Mouse (Mus musculus) embryonic facial prominence, embryonic 11.5 days (tissue): Measurements from ENCODE around the gene Wiz. TPM values are rescaled to one million over a fixed set of nuclear protein-coding genes. Genes with fewer than 3 reads are reported as not detected.

Source experiments
- ATAC-seq: fragments of 200-750 bp; cut with Nextera tagmentation; replicated peaks from 2 replicates; pipeline ENCODE4 v1.8.0; 2017; ENCODE audit warnings: low read depth; ENCODE audit not compliant: insufficient number of reproducible peaks, low FRiP score, low TSS enrichment
- DNase-seq: peaks from one replicate; pipeline ENCODE4 v3.0.0-alpha.2; 2015; ENCODE audit warnings: low spot score
- H3K27ac ChIP-seq: fragments of 300-500 bp; sonication (generic); replicated peaks from 2 replicates; pipeline ENCODE4 v1.5.1; 2014; ENCODE audit warnings: mild to moderate bottlenecking, low read depth, low read length, control low read depth
- H3K27me3 ChIP-seq: fragments of 300-500 bp; sonication (generic); 2 replicates; pipeline ENCODE4 v1.6.1; 2014; ENCODE audit warnings: mild to moderate bottlenecking, low read length, moderate library complexity, mixed read lengths; ENCODE audit not compliant: control insufficient read depth, insufficient read depth
- H3K36me3 ChIP-seq: fragments of 300-500 bp; sonication (generic); replicated peaks from 2 replicates; pipeline ENCODE4 v1.6.1; 2014; ENCODE audit warnings: low read depth, mild to moderate bottlenecking, low read length, moderate library complexity, mixed read lengths; ENCODE audit not compliant: control insufficient read depth, insufficient read depth
- H3K4me1 ChIP-seq: fragments of 300-500 bp; sonication (generic); 2 replicates; pipeline ENCODE4 v1.6.1; 2014; ENCODE audit warnings: low read length, mixed read lengths; ENCODE audit not compliant: control insufficient read depth, insufficient read depth
- H3K4me2 ChIP-seq: fragments of 300-500 bp; sonication (generic); 2 replicates; pipeline ENCODE4 v1.6.1; 2014; ENCODE audit warnings: low read depth, mild to moderate bottlenecking, control low read depth, low read length, moderate library complexity
- H3K4me3 ChIP-seq: fragments of 300-500 bp; sonication (generic); 2 replicates; pipeline ENCODE4 v1.5.1; 2014; ENCODE audit warnings: low read depth, low read length, control low read depth
- H3K9ac ChIP-seq: fragments of 300-500 bp; sonication (generic); replicated peaks from 2 replicates; pipeline ENCODE4 v1.6.1; 2014; ENCODE audit warnings: mild to moderate bottlenecking, control low read depth, low read length
- H3K9me3 ChIP-seq: fragments of 300-500 bp; sonication (generic); replicated peaks from 2 replicates; pipeline ENCODE4 v1.6.1; 2016; ENCODE audit warnings: mild to moderate bottlenecking, low read length, inconsistent platforms, mixed read lengths; ENCODE audit not compliant: control insufficient read depth
- WGBS: fragments of 180-500 bp; shearing (Covaris S2); extraction: QIAGEN DNeasy Blood & Tissue Kit; methylation state at CpG from one replicate; pipeline ENCODE4 v1.1.7; 2014; 5-methylcytosine and 5-hydroxymethylcytosine counted together
- polyA plus RNA-seq: library from polyadenylated mRNA; unstranded; fragments of >200 nt; fragmentation: Nextera tagmentation; extraction: Ambion mirVana; gene quantifications from 2 replicates; pipeline ENCODE4 v1.2.1, GENCODE M21; 2014

The Wiz gene
- polyA plus RNA-seq, 1 experiment from 2014 or later = 27.5 TPM

- ATAC-seq (no peak), DNase-seq (no peak)
- H3K9me3 ChIP-seq = no peaks in the 10 kb centered on the region
- H3K36me3 ChIP-seq = no peaks in the 10 kb centered on the region
- H3K9ac ChIP-seq = no peak overlapping the region
- no peak overlapping the region for H3K27ac ChIP-seq
- H3K27me3 ChIP-seq = peaks cover 57% of the 10 kb centered on the region
- WGBS = 89% methylated on average over 10 of the region's 10 CpGs
- H3K4me3 ChIP-seq = no peak overlapping the region
- H3K4me2 ChIP-seq = no peak overlapping the region
- no peaks in the 10 kb centered on the region for H3K4me1 ChIP-seq
These were observed 4.7 kb upstream of the Wiz start for GRCm38 (mm10) chr17:32393944-32394343.

DNA sequence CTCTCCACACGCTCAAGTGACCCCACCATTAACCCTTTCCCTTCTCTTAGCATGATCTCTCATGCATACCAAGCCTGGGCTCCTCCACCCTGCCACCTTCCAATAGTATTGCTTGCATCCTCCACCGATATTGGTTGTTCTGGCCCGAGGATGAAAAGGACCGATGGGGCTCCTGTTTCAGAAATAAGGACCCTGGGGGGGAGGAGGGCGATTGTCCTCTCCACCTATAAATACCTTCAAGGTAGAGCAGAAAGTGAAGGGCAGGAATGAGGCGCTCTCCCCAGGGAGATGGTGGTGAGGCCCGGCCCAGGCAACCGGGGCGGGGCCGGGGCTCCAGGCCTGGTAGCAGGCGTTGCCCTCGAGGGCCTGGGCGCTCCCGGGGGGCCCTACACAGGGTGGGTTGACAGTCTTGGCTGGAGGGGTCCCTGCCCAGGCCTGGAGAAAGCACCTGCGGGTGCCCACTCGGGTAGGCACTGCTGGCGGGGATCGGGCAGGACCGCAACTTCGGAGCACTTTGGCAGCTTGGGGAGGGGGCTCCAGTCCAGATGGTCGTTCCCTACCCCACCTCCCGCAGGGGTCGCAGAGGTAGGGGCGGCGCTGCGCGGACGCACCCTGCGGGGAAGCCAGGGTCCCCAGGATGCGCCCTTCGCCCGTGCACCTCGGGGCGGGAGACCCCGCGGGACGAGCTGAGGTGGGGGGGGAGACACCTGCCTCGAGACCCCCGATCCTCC lies 704 bp downstream of the Wiz start:
- DNase-seq (no peak), ATAC-seq (peak; percentile 53)
- Histone ChIP-seq H3K4me2 (peak overlapping the region; percentile 97), H3K36me3 (no peaks in the 10 kb centered on the region), H3K9ac (peak overlapping the region; percentile 79), H3K4me1 (no peaks in the 10 kb centered on the region), H3K4me3 (peak overlapping the region; percentile 73), H3K27me3 (peaks cover 20% of the 10 kb centered on the region), H3K9me3 (no peaks in the 10 kb centered on the region), H3K27ac (no peak overlapping the region; the same call in 1 of the 2 replicates)
- WGBS = under 1% methylated on average over 38 of the region's 39 CpGs

GRCm38 (mm10) chr17:32387986-32388369 lies 1.3 kb downstream of the Wiz start:
- H3K27ac ChIP-seq = no peak overlapping the region
- peak overlapping the region; percentile 73 for H3K4me3 ChIP-seq
- no peaks in the 10 kb centered on the region for H3K9me3 ChIP-seq
- DNase-seq (no peak), ATAC-seq (no peak)
- H3K4me1 ChIP-seq = no peaks in the 10 kb centered on the region
- H3K9ac ChIP-seq = no peak overlapping the region
- no peaks in the 10 kb centered on the region for H3K36me3 ChIP-seq
- peaks cover 15% of the 10 kb centered on the region for H3K27me3 ChIP-seq
- peak overlapping the region; percentile 97 for H3K4me2 ChIP-seq
- 25% methylated on average over 7 of the region's 7 CpGs for WGBS

DNA sequence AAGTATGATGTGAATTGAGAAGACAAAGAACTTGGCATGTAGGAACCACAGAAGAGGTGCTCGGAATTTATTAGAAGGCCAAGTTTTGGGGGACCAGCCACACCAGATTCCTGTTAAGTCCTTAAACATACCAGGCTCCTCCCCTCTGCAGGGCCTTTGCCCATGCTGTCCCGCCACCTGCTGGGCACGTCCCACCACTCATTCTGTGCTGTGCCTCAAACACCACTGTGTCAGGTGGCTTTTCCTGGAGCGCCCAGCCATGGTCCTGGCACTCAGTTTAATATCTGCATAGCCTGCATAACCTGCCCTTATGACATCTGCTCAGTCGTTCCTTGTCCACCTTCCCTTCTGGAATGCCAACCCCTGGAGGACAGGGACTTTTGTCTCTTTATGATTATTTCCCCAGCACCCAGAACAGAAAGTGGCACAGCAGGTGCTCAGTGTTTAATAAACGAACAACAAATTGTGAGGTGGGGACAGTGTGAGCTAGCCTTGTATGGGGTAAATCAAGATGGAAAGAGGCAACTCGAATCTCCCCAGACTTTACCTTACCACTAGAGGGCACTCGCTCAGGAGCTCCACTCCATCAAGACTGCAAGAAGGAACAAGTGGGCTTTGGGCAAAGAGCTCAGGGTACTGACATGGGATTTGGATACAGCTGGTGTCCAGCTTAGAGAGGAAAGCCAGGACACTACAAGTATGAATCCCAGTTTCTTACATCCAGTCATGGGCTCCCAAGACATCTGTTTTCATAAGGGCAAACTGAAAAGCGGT lies 2.4 kb downstream of the Wiz start:
- WGBS = 73% methylated on average over 9 of the region's 9 CpGs
- DNase-seq (peak; percentile 58), ATAC-seq (no peak)
- Histone ChIP-seq H3K9ac (no peak overlapping the region), H3K36me3 (no peaks in the 10 kb centered on the region), H3K27ac (no peak overlapping the region), H3K4me1 (no peaks in the 10 kb centered on the region), H3K9me3 (no peaks in the 10 kb centered on the region), H3K4me3 (no peak overlapping the region), H3K27me3 (peaks cover 8% of the 10 kb centered on the region), H3K4me2 (no peak overlapping the region)

DNA sequence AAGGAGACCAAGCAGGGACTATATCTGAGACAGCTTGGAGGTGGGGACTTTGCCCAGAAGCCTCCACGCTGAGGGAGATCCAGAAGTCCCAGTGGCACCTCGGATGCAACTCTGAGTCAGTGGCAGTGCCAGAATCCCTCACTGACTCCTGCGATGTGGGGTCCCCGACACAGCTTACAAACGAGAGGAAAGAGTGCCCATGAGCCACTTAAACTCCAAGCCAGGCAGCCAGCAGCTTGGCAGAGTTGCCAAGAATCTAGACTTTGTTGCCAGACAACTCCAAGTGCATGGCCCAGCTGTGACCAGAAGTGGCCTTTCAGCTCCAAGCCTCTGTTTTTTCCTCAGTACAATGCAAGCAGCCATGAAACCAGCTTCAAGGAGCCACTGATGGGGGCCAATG lies 5.6 kb downstream of the Wiz start:
- no peak overlapping the region for H3K27ac ChIP-seq
- no peaks in the 10 kb centered on the region for H3K27me3 ChIP-seq
- no peak overlapping the region for H3K9ac ChIP-seq
- H3K4me2 ChIP-seq = no peak overlapping the region
- ATAC-seq = no peak
- no peaks in the 10 kb centered on the region for H3K4me1 ChIP-seq
- WGBS = 89% methylated on average over 5 of the region's 5 CpGs
- no peaks in the 10 kb centered on the region for H3K36me3 ChIP-seq
- no peak overlapping the region for H3K4me3 ChIP-seq
- DNase-seq = no peak
- no peaks in the 10 kb centered on the region for H3K9me3 ChIP-seq

GRCm38 (mm10) chr17:32382576-32382975 lies 6.7 kb downstream of the Wiz start:
- no peak for DNase-seq

GRCm38 (mm10) chr17:32378786-32379185 lies 10.5 kb downstream of the Wiz start:
- Histone ChIP-seq H3K27me3 (no peaks in the 10 kb centered on the region), H3K4me1 (no peaks in the 10 kb centered on the region), H3K4me2 (no peak overlapping the region), H3K9ac (no peak overlapping the region), H3K27ac (no peak overlapping the region), H3K9me3 (no peaks in the 10 kb centered on the region), H3K4me3 (no peak overlapping the region), H3K36me3 (no peaks in the 10 kb centered on the region)
- no peak for ATAC-seq
- no peak for DNase-seq
- 81% methylated on average over 2 of the region's 2 CpGs for WGBS

More at GRCm38 (mm10) chr17:32382576-32382975, 6.7 kb downstream of the Wiz start:
- Histone ChIP-seq H3K4me1 (no peaks in the 10 kb centered on the region), H3K9me3 (no peaks in the 10 kb centered on the region), H3K4me2 (no peak overlapping the region), H3K27me3 (no peaks in the 10 kb centered on the region), H3K36me3 (no peaks in the 10 kb centered on the region), H3K9ac (no peak overlapping the region), H3K4me3 (no peak overlapping the region), H3K27ac (no peak overlapping the region)
- ATAC-seq = no peak
- 92% methylated on average over 7 of the region's 7 CpGs for WGBS

DNA sequence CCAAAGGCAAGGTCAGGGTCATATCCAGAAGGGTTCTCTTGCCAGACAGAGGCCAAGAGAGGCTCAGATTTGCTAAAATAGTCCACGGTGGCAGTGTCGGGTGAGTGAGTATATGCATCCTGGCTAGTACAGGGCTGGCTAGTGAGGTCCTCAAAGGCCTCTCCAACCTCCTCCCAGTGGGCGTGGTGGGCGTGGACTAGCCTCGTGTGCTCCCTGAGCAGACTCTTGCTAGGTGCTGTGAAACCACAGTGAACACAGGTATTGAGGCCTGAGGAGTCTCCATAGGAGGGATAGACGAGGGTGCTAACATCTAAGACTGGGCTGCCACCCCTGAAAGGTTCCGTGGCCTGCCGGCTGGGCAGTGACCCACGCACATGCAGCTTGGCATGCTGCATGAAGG lies 12.1 kb downstream of the Wiz start:
- Histone ChIP-seq H3K9ac (no peak overlapping the region), H3K36me3 (no peaks in the 10 kb centered on the region), H3K4me2 (no peak overlapping the region), H3K27ac (no peak overlapping the region), H3K9me3 (no peaks in the 10 kb centered on the region), H3K4me3 (no peak overlapping the region), H3K4me1 (no peaks in the 10 kb centered on the region), H3K27me3 (no peaks in the 10 kb centered on the region)
- ATAC-seq (no peak), DNase-seq (no peak)
- 90% methylated on average over 9 of the region's 9 CpGs for WGBS
